Mouse (Mus musculus): ENCODE results near the gene Abcc8.

GRCm38 (mm10) chr7:46099682-46100081 lies 80.2 kb downstream of the Abcc8 start:
- no peak for TF ChIP-seq CTCF (IDR thresholded peaks at IDR 0.05; ENCODE audit: insufficient read depth, low read depth, low read length)
- no peak for TF ChIP-seq POLR2A (IDR thresholded peaks at IDR 0.05; ENCODE audit: insufficient read depth, low read depth, low read length)

All from olfactory bulb, adult 2 months (tissue).